Mouse (Mus musculus) c-Kit-positive CD71-positive TER-119-negative erythroid progenitor cells, embryonic 14.5 days (primary cell): Measurements from ENCODE around the gene Scgb1b18.
"Not testable (repeated sequence)": the region's sequence is repeated elsewhere in the genome, so short reads cannot be mapped to it uniquely, and the experiment has no call there.

ENCODE experiments used
- DNase-seq: peaks from one replicate; pipeline ENCODE4 v3.0.0-alpha.2; 2013; ENCODE audit warnings: low read depth

The Scgb1b18 gene

DNA sequence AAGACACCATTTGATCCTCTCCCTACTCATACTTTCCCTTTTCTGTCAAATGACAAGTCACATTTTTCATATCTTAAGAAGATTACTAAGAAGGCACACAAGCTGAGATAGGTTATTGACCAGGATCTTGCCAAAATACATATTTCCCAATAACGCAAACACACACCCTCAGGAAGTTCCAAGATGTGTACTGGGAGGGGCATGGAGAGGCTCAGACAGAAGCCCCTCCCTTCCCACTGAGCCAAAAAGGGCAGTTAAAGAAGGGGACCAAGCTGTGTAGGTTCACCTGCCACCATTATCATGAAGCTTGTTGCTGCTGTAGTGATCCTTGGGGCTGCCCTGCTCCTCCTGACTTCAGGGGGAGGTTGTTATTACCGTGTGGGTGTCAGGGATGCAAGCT is at the start of gene Scgb1b18:
Scgb1b18 (plus strand) TSS at position 301 of the 400 bp plus-strand sequence.
- not testable (repeated sequence) for DNase-seq

GRCm38 (mm10) chr7:33173764-33174163 is 11.6 kb upstream of the Scgb1b18 start, which contains the start of gene Scgb2b18:
TSS of gene Scgb2b18 (minus strand) at chr7:33173864.
- not testable (repeated sequence) for DNase-seq
